Mouse (Mus musculus): Measurements from ENCODE around the gene Arhgef25.

DNA sequence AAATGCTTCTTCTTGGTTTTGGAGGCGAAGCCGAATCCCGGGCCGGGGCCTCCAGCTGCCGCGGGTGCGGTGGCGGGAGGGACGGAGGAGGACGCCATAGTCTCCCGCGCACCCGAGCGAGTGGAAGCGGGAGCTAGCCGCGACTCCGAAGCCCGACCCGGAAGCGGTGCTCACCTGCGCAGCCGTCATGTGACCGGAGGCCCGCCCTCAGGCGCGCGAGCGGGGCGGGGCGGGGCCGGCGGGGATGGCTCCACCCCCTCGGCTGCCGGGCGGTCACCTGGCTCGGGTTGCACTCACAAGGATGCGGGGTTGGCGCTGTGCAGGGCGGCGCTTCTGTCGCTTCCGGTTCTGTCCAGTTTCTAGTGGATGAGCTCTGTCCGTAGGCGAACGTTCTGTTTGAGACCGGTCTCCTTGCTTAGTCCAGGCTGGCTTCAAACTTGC is 21.6 kb upstream of the Arhgef25 start, which contains the start of gene Pip4k2c:
- TF ChIP-seq CTCF (IDR thresholded peaks at IDR 0.05; ENCODE audit: control insufficient read depth, insufficient read depth, insufficient read length) (no peak), MAX (IDR thresholded peaks at IDR 0.05) (no peak), MYOD1 (IDR thresholded peaks at IDR 0.05; ENCODE audit: control insufficient read depth, insufficient read length, low read depth) (no peak), CEBPB (IDR thresholded peaks at IDR 0.05; ENCODE audit: low read depth) (no peak), MYOG (IDR thresholded peaks at IDR 0.05; ENCODE audit: control insufficient read depth, extremely low read depth, insufficient read length) (no peak)
